Mouse (Mus musculus): ENCODE data around the gene Casz1. TPM values are rescaled to one million over a fixed set of nuclear protein-coding genes. Genes with fewer than 3 reads are reported as not detected.

The Casz1 gene
- polyA plus RNA-seq, 1 experiment from 2014 or later = 2.7 TPM

DNA sequence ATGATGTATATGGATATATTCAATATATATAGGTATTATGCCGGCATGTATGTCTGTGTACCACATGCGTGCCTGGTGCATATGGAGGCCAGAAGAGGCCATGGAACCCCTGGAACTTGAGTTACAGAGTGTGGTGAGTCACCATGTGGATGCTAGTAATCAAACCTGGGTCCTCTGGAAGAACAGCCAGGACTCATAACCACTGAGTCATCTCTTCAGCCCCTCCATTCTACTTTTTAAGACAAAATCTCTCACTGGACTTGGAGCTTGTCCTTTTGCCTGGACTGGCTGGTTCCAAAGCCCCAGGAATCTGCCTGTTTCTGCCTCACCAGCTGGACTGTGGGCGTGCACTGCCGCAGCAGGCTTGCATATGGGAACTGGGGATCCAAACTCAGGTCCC is 66.3 kb downstream of the Casz1 start:
- H3K36me3 ChIP-seq = no peaks in the 10 kb centered on the region
- H3K4me2 ChIP-seq (replicated peaks) = no peak overlapping the region
- H3K9me3 ChIP-seq = no peaks in the 10 kb centered on the region
- no peak for ATAC-seq
- peaks cover 37% of the 10 kb centered on the region for H3K4me1 ChIP-seq (replicated peaks)
- no peak overlapping the region for H3K4me3 ChIP-seq (replicated peaks)
- peaks cover 85% of the 10 kb centered on the region for H3K27me3 ChIP-seq
- WGBS = 97% methylated on average over 4 of the region's 4 CpGs
- H3K9ac ChIP-seq (replicated peaks) = no peak overlapping the region
- H3K27ac ChIP-seq = no peak overlapping the region

GRCm38 (mm10) chr4:148871751-148872334 is 67.6 kb downstream of the Casz1 start:
- ATAC-seq = peak; percentile 51
- no peaks in the 10 kb centered on the region for H3K9me3 ChIP-seq
- no peaks in the 10 kb centered on the region for H3K36me3 ChIP-seq
- H3K27ac ChIP-seq = no peak overlapping the region
- H3K4me2 ChIP-seq (replicated peaks) = no peak overlapping the region; the same call in 1 of the 2 replicates
- H3K27me3 ChIP-seq = peaks cover 86% of the 10 kb centered on the region
- H3K4me3 ChIP-seq (replicated peaks) = no peak overlapping the region
- WGBS = 27% methylated on average over 10 of the region's 10 CpGs
- peaks cover 41% of the 10 kb centered on the region for H3K4me1 ChIP-seq (replicated peaks)
- no peak overlapping the region; the same call in 1 of the 2 replicates for H3K9ac ChIP-seq (replicated peaks)

GRCm38 (mm10) chr4:148872372-148872771 is 68.1 kb downstream of the Casz1 start:
- 70% methylated on average over 9 of the region's 9 CpGs for WGBS
- peaks cover 36% of the 10 kb centered on the region for H3K4me1 ChIP-seq (replicated peaks)
- no peaks in the 10 kb centered on the region for H3K9me3 ChIP-seq
- no peak overlapping the region for H3K4me3 ChIP-seq (replicated peaks)
- no peak overlapping the region for H3K9ac ChIP-seq (replicated peaks)
- peaks cover 91% of the 10 kb centered on the region for H3K27me3 ChIP-seq
- ATAC-seq = no peak
- H3K4me2 ChIP-seq (replicated peaks) = no peak overlapping the region
- no peaks in the 10 kb centered on the region for H3K36me3 ChIP-seq
- H3K27ac ChIP-seq = no peak overlapping the region

GRCm38 (mm10) chr4:148872783-148873182 is 68.6 kb downstream of the Casz1 start:
- 79% methylated on average over 12 of the region's 12 CpGs for WGBS
- H3K36me3 ChIP-seq = no peaks in the 10 kb centered on the region

DNA sequence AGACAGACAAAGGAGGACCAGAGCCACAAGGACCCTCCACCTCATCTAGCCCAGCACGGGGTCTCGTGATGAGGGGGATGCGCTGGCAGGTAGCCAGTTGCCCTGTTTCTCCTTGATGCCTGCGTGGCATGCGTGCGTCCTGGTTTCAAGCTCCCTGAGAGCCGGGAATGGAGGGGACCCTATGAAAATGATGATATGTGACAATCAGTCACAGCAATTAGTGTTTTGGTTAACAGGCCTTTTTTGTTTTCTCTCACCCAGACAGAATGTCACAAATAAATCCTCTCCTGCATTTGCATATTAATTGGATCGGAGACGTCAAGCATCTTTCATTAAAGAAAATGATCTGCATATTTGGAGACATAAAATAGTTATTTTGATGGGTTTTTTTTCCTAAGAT is 71.9 kb downstream of the Casz1 start:
- Histone ChIP-seq H3K4me2 (replicated peaks) (no peak overlapping the region), H3K9me3 (no peaks in the 10 kb centered on the region), H3K9ac (replicated peaks) (no peak overlapping the region), H3K27ac (peak overlapping the region; percentile 60), H3K4me1 (replicated peaks) (peaks cover 42% of the 10 kb centered on the region), H3K27me3 (peaks cover 95% of the 10 kb centered on the region), H3K4me3 (replicated peaks) (no peak overlapping the region), H3K36me3 (no peaks in the 10 kb centered on the region)
- WGBS = 71% methylated on average over 9 of the region's 9 CpGs
- no peak for ATAC-seq

More at GRCm38 (mm10) chr4:148872783-148873182, 68.6 kb downstream of the Casz1 start:
- Histone ChIP-seq H3K9ac (replicated peaks) (no peak overlapping the region), H3K27ac (no peak overlapping the region), H3K9me3 (no peaks in the 10 kb centered on the region), H3K27me3 (peaks cover 93% of the 10 kb centered on the region), H3K4me3 (replicated peaks) (no peak overlapping the region), H3K4me2 (replicated peaks) (no peak overlapping the region), H3K4me1 (replicated peaks) (peaks cover 32% of the 10 kb centered on the region)
- ATAC-seq = no peak

DNA sequence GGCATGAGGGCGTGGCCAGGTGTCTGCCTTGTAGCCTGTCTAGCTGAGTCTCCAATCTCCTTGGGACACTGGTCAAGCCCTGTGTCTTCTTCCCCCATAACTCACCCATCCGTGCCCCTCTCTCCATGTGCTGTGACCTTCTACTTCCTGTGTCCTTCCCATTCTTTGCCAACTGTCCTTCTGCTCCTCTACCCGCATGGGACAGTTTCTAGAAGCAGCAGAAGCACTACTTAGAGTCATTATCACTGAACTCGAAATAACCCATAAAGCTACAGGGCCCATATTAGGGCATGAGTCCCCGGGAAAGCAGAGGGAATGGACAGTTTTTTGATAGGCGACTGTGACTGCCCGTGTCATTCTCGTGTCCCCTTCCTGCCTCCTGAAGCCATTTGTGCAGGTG is 72.6 kb downstream of the Casz1 start:
- no peak for ATAC-seq
- no peak overlapping the region for H3K4me3 ChIP-seq (replicated peaks)
- no peak overlapping the region for H3K27ac ChIP-seq
- H3K4me2 ChIP-seq (replicated peaks) = no peak overlapping the region
- no peak overlapping the region for H3K9ac ChIP-seq (replicated peaks)
- no peaks in the 10 kb centered on the region for H3K36me3 ChIP-seq
- no peaks in the 10 kb centered on the region for H3K9me3 ChIP-seq
- peaks cover 96% of the 10 kb centered on the region for H3K27me3 ChIP-seq
- 89% methylated on average over 8 of the region's 8 CpGs for WGBS
- H3K4me1 ChIP-seq (replicated peaks) = peaks cover 42% of the 10 kb centered on the region

GRCm38 (mm10) chr4:148878192-148878983 is 74.2 kb downstream of the Casz1 start:
- H3K36me3 ChIP-seq = no peaks in the 10 kb centered on the region
- H3K9me3 ChIP-seq = no peaks in the 10 kb centered on the region
- 0 out of 2 replicates have a peak overlapping the region, but pooled peaks have one; percentile 19 for H3K9ac ChIP-seq (replicated peaks)
- H3K4me3 ChIP-seq (replicated peaks) = no peak overlapping the region
- no peak overlapping the region for H3K4me2 ChIP-seq (replicated peaks)
- peaks cover 93% of the 10 kb centered on the region for H3K27me3 ChIP-seq
- H3K4me1 ChIP-seq (replicated peaks) = peaks cover 51% of the 10 kb centered on the region
- ATAC-seq = no peak
- H3K27ac ChIP-seq = no peak overlapping the region
- 45% methylated on average over 11 of the region's 11 CpGs for WGBS

- no peak overlapping the region for H3K4me2 ChIP-seq (replicated peaks)
- H3K27ac ChIP-seq = no peak overlapping the region
- peaks cover 93% of the 10 kb centered on the region for H3K27me3 ChIP-seq
- H3K36me3 ChIP-seq = no peaks in the 10 kb centered on the region
- H3K4me3 ChIP-seq (replicated peaks) = no peak overlapping the region
- WGBS = 52% methylated on average over 11 of the region's 11 CpGs
- H3K9me3 ChIP-seq = no peaks in the 10 kb centered on the region
- no peak for ATAC-seq
- peaks cover 53% of the 10 kb centered on the region for H3K4me1 ChIP-seq (replicated peaks)
- H3K9ac ChIP-seq (replicated peaks) = no peak overlapping the region
Observed at GRCm38 (mm10) chr4:148878984-148879610, 74.9 kb downstream of the Casz1 start.

- H3K4me1 ChIP-seq (replicated peaks) = peaks cover 59% of the 10 kb centered on the region
- H3K27ac ChIP-seq = no peak overlapping the region
- no peak for ATAC-seq
- H3K9me3 ChIP-seq = no peaks in the 10 kb centered on the region
- 88% methylated on average over 3 of the region's 3 CpGs for WGBS
- H3K9ac ChIP-seq (replicated peaks) = no peak overlapping the region
- no peak overlapping the region for H3K4me3 ChIP-seq (replicated peaks)
- no peaks in the 10 kb centered on the region for H3K36me3 ChIP-seq
- H3K27me3 ChIP-seq = peaks cover 93% of the 10 kb centered on the region
- H3K4me2 ChIP-seq (replicated peaks) = no peak overlapping the region
Observed at GRCm38 (mm10) chr4:148879631-148880030, 75.4 kb downstream of the Casz1 start.

GRCm38 (mm10) chr4:148881001-148881669 is 76.9 kb downstream of the Casz1 start:
- peaks cover 80% of the 10 kb centered on the region for H3K27me3 ChIP-seq
- H3K36me3 ChIP-seq = no peaks in the 10 kb centered on the region
- no peak for ATAC-seq
- H3K4me1 ChIP-seq (replicated peaks) = peaks cover 70% of the 10 kb centered on the region
- no peak overlapping the region for H3K4me2 ChIP-seq (replicated peaks)
- 11% methylated on average over 17 of the region's 17 CpGs for WGBS
- H3K9ac ChIP-seq (replicated peaks) = 0 out of 2 replicates have a peak overlapping the region, but pooled peaks have one; percentile 2
- H3K27ac ChIP-seq = no peak overlapping the region
- no peak overlapping the region for H3K4me3 ChIP-seq (replicated peaks)
- no peaks in the 10 kb centered on the region for H3K9me3 ChIP-seq

- no peak overlapping the region for H3K9ac ChIP-seq (replicated peaks)
- H3K4me2 ChIP-seq (replicated peaks) = no peak overlapping the region
- no peaks in the 10 kb centered on the region for H3K9me3 ChIP-seq
- peaks cover 72% of the 10 kb centered on the region for H3K4me1 ChIP-seq (replicated peaks)
- 75% methylated on average over 5 of the region's 5 CpGs for WGBS
- H3K4me3 ChIP-seq (replicated peaks) = no peak overlapping the region
- no peak for ATAC-seq
- H3K27ac ChIP-seq = no peak overlapping the region
- H3K36me3 ChIP-seq = no peaks in the 10 kb centered on the region
- peaks cover 78% of the 10 kb centered on the region for H3K27me3 ChIP-seq
Observed at GRCm38 (mm10) chr4:148881838-148882237, 77.6 kb downstream of the Casz1 start.

Measured in midbrain, embryonic 13.5 days (tissue).